Comparison of ENCODE assay signal across 10 mouse cellular contexts in genomic region chr7:57538565-57538964, GRCm38 (mm10). TPM values are rescaled to one million over a fixed set of nuclear protein-coding genes. Genes with fewer than 3 reads are reported as not detected.
DNase-seq lines count a peak whose midpoint lies in the region; ATAC-seq lines count a peak whose summit lies in the region.
"Had no signal": no experiment of that assay in that cellular context is flagged by ENCODE, and none has a peak within 500 bp of the region (broad histone marks: within the 10 kb centered on the region; RNA-seq: fewer than 3 reads in every experiment).

No protein-coding gene starts in this region.

- no peaks in the 10 kb centered on the region for H3K9me3 ChIP-seq in neural tube, embryonic 11.5 days (ENCODE audit: control insufficient read depth, low read length)
- no peaks in the 10 kb centered on the region for H3K9me3 ChIP-seq in neural tube, embryonic 15.5 days (replicated peaks)
- no peaks in the 10 kb centered on the region for H3K9me3 ChIP-seq in forebrain, embryonic 12.5 days
- H3K9me3 ChIP-seq: limb, embryonic 15.5 days had no signal

- no peaks in the 10 kb centered on the region for H3K4me1 ChIP-seq in neural tube, embryonic 11.5 days (ENCODE audit: control insufficient read depth, insufficient read depth, low read length)
- no peaks in the 10 kb centered on the region for H3K4me1 ChIP-seq in neural tube, embryonic 15.5 days
- no peaks in the 10 kb centered on the region for H3K4me1 ChIP-seq in forebrain, embryonic 12.5 days
- H3K4me1 ChIP-seq: limb, embryonic 15.5 days had no signal

- H3K36me3 ChIP-seq in neural tube, embryonic 11.5 days (ENCODE audit: control insufficient read depth, insufficient read depth, low read length): no peaks in the 10 kb centered on the region
- no peaks in the 10 kb centered on the region for H3K36me3 ChIP-seq in neural tube, embryonic 15.5 days
- H3K36me3 ChIP-seq in forebrain, embryonic 12.5 days (replicated peaks): no peaks in the 10 kb centered on the region
- H3K36me3 ChIP-seq: limb, embryonic 15.5 days had no signal

- H3K27me3 ChIP-seq in neural tube, embryonic 11.5 days (ENCODE audit: control insufficient read depth, insufficient read depth, low read length): no peaks in the 10 kb centered on the region
- H3K27me3 ChIP-seq in neural tube, embryonic 15.5 days (replicated peaks): no peaks in the 10 kb centered on the region
- H3K27me3 ChIP-seq in forebrain, embryonic 12.5 days: no peaks in the 10 kb centered on the region
- H3K27me3 ChIP-seq: limb, embryonic 15.5 days had no signal

- H3K9ac ChIP-seq in neural tube, embryonic 11.5 days (ENCODE audit: low read length): no peak overlapping the region
- H3K9ac ChIP-seq in neural tube, embryonic 15.5 days (replicated peaks): no peak overlapping the region
- no peak overlapping the region for H3K9ac ChIP-seq in forebrain, embryonic 12.5 days
- H3K9ac ChIP-seq: limb, embryonic 15.5 days had no signal

- no peak overlapping the region for H3K4me2 ChIP-seq in neural tube, embryonic 11.5 days (ENCODE audit: low read depth)
- no peak overlapping the region for H3K4me2 ChIP-seq in neural tube, embryonic 15.5 days
- no peak overlapping the region for H3K4me2 ChIP-seq in forebrain, embryonic 12.5 days
- H3K4me2 ChIP-seq: limb, embryonic 15.5 days had no signal

- DNase-seq in cerebellum, postnatal 10 days: peak; percentile 49 to 54
- DNase-seq in cerebellum, adult 8-10 months: no peak
- peak; percentile 14 for DNase-seq in neural tube, embryonic 11.5 days (ENCODE audit: low spot score)
- DNase-seq in yolk sac, embryonic 10.5 days (ENCODE audit: low spot score): peak; percentile 1
- no peak for DNase-seq in frontal cortex, adult 2 months (ENCODE audit: extremely low spot score in 1 of 2, low spot score in 1 of 2)

- no peak overlapping the region for H3K4me3 ChIP-seq in neural tube, embryonic 11.5 days (ENCODE audit: low read depth, low read length)
- no peak overlapping the region for H3K4me3 ChIP-seq in neural tube, embryonic 15.5 days (replicated peaks)
- H3K4me3 ChIP-seq in forebrain, embryonic 12.5 days (replicated peaks): no peak overlapping the region
- H3K4me3 ChIP-seq: limb, embryonic 15.5 days had no signal

- ATAC-seq in neural tube, embryonic 11.5 days (ENCODE audit: insufficient read depth, low FRiP score, low TSS enrichment): peak; percentile 69; the same call in 1 of the 2 replicates
- ATAC-seq in neural tube, embryonic 15.5 days (ENCODE audit: low FRiP score): no peak
- ATAC-seq in forebrain, embryonic 12.5 days (ENCODE audit: low FRiP score): 0 out of 2 replicates have a peak, but pooled peaks have one; percentile 27
- ATAC-seq in monocyte, adult 5-6 weeks (replicated peaks; ENCODE audit: insufficient number of reproducible peaks, low FRiP score, low TSS enrichment, poor library complexity, severe bottlenecking): no peak

- WGBS in neural tube, embryonic 11.5 days: 22% methylated on average over 7 of the region's 7 CpGs
- 27% methylated on average over 7 of the region's 7 CpGs for WGBS in neural tube, embryonic 15.5 days
- WGBS in forebrain, embryonic 12.5 days: 25% methylated on average over 7 of the region's 7 CpGs

- H3K27ac ChIP-seq in neural tube, embryonic 11.5 days (ENCODE audit: low read depth, low read length): no peak overlapping the region
- H3K27ac ChIP-seq in neural tube, embryonic 15.5 days (replicated peaks): no peak overlapping the region
- no peak overlapping the region for H3K27ac ChIP-seq in forebrain, embryonic 12.5 days
- H3K27ac ChIP-seq: limb, embryonic 15.5 days had no signal

RNA-seq across cellular contexts. Expression of gene Gabra5, which starts 28.7 kb away (rescaled TPM):
- 0.64 and 1.4 TPM in 2 replicates for polyA plus RNA-seq in neural tube, embryonic 11.5 days (2014; fragmentation: Nextera tagmentation; extraction: Ambion mirVana)
- 52.3 and 61.4 TPM in 2 replicates for polyA plus RNA-seq in neural tube, embryonic 15.5 days (2015; fragmentation: Nextera tagmentation; extraction: Ambion mirVana)
- 1.6 and 1.9 TPM in 2 replicates for polyA plus RNA-seq in forebrain, embryonic 12.5 days (2016; fragmentation: Nextera tagmentation; extraction: Ambion mirVana)
- polyA plus RNA-seq in frontal cortex, adult 2 months (2012; rRNA removed): 84.3 and 85.0 TPM in 2 replicates
- total RNA-seq in monocyte, adult 5-6 weeks (2017): not detected in 3 replicates
- polyA plus RNA-seq: gonadal fat pad, adult 2 months had no signal

Comparison
In these comparisons a context has a peak if more than half of its experiments do, and no peak if none do; other contexts are left out.
1. DNase-seq: peak in cerebellum, postnatal 10 days (2 of 2), neural tube, embryonic 11.5 days (single experiment) and yolk sac, embryonic 10.5 days (single experiment); none in cerebellum, adult 8-10 months (single experiment) and frontal cortex, adult 2 months (0 of 2).
2. ATAC-seq: peak in neural tube, embryonic 11.5 days (single experiment) and forebrain, embryonic 12.5 days (single experiment); none in neural tube, embryonic 15.5 days (single experiment) and monocyte, adult 5-6 weeks (single experiment).
3. RNA of gene Gabra5, which starts 28.7 kb away (polyA plus RNA-seq): 84.3 to 85.0 TPM in frontal cortex, adult 2 months and 52.3 to 61.4 TPM in neural tube, embryonic 15.5 days; 1.6 to 1.9 TPM in forebrain, embryonic 12.5 days and 0.64 to 1.4 TPM in neural tube, embryonic 11.5 days; every median in the first group is over 10 times any median in the second.